Mouse (Mus musculus) testis, adult 2 months (tissue): ENCODE data around the gene Igfbp7.

ENCODE experiments used
- CTCF ChIP-seq: fragments of 200-500 bp; IDR thresholded peaks from 2 replicates; pipeline ENCODE4 v1.5.1; 2012; ENCODE audit warnings: low read depth, mild to moderate bottlenecking, inconsistent platforms, low read length, moderate library complexity; ENCODE audit not compliant: control insufficient read depth, insufficient read depth, insufficient replicate concordance
- POLR2A ChIP-seq: fragments of 200-500 bp; IDR thresholded peaks from 2 replicates; pipeline ENCODE4 v1.6.1; 2012; ENCODE audit warnings: low read depth, mild to moderate bottlenecking, inconsistent platforms, low read length, moderate library complexity; ENCODE audit not compliant: control insufficient read depth

DNA sequence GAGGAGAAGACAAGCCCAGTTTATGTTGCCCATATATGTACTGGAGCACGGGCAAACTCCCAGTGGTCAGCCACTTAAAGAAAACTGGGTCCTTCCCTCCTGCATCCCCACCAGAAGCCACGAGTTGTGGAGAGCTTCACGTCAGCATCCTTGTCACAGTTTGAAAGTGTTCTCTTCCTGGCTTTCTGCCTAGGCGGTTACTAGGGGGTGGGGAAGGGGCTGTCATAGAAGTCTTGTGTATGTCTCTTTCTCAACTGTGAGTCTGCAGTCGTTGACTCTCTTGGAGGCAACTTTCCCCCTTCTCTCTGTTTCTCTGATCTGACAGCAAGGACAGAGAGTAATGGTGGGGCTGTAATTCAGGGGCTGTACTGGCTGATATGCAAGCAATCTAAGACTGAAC, 5.7 kb downstream of the Igfbp7 start:
- TF ChIP-seq POLR2A (no peak), CTCF (no peak)
